In genomic region chr6:88836178-88836819, GRCm38 (mm10) we compare ENCODE assay signal across 15 mouse cellular contexts. TPM values are rescaled to one million over a fixed set of nuclear protein-coding genes. Genes with fewer than 3 reads are reported as not detected.
A peak's percentile ranks its signal among the peaks of the same experiment; 100 is the strongest.
DNase-seq lines count a peak whose midpoint lies in the region; ATAC-seq and TF ChIP-seq lines count a peak whose summit lies in the region.
"Had no signal": no experiment of that assay in that cellular context is flagged by ENCODE, and none has a peak within 500 bp of the region (broad histone marks: within the 10 kb centered on the region; RNA-seq: fewer than 3 reads in every experiment).

No protein-coding gene starts in this region.

- H3K9me3 ChIP-seq in liver, embryonic 12.5 days (replicated peaks): no peaks in the 10 kb centered on the region
- H3K9me3 ChIP-seq in E14TG2a.4 (ENCODE audit: low read length): no peaks in the 10 kb centered on the region
- H3K9me3 ChIP-seq in ES-E14 (ENCODE audit: control insufficient read depth, insufficient read depth, low read depth, low read length): no peaks in the 10 kb centered on the region
- no peaks in the 10 kb centered on the region for H3K9me3 ChIP-seq in lung, embryonic 15.5 days
- H3K9me3 ChIP-seq: heart, embryonic 15.5 days; hindbrain, embryonic 10.5 days; limb, embryonic 12.5 days had no signal

- peaks cover 75% of the 10 kb centered on the region for H3K4me1 ChIP-seq in liver, embryonic 12.5 days
- peaks cover 80% of the 10 kb centered on the region for H3K4me1 ChIP-seq in E14TG2a.4 (replicated peaks; ENCODE audit: low read depth, low read length)
- peaks cover 3 to 13% of the 10 kb centered on the region in 2 experiments; a peak in 1 of 4 replicates for H3K4me1 ChIP-seq in ES-E14 (ENCODE audit: control insufficient read depth in 2 of 2, insufficient read depth in 2 of 2, low read length in 2 of 2, poor library complexity in 1 of 2)
- H3K4me1 ChIP-seq in lung, embryonic 15.5 days: peaks cover 36% of the 10 kb centered on the region

- no peak for TF ChIP-seq CTCF in E14TG2a.4 (conservative IDR thresholded peaks at IDR 0.05; ENCODE audit: low read length)

- no peaks in the 10 kb centered on the region for H3K27me3 ChIP-seq in liver, embryonic 12.5 days (replicated peaks)
- no peaks in the 10 kb centered on the region for H3K27me3 ChIP-seq in E14TG2a.4 (ENCODE audit: insufficient read depth, low read length)
- H3K27me3 ChIP-seq in lung, embryonic 15.5 days: no peaks in the 10 kb centered on the region
- H3K27me3 ChIP-seq: heart, embryonic 15.5 days; limb, embryonic 12.5 days had no signal

- in situ Hi-C loops in ES-E14 (cut with MboI; ENCODE audit: low sequenced_read_pairs in 2 of 2, unreplicated experiment in 2 of 2): no loop called here

- peaks cover 49% of the 10 kb centered on the region for H3K36me3 ChIP-seq in liver, embryonic 12.5 days
- H3K36me3 ChIP-seq in E14TG2a.4 (ENCODE audit: insufficient read depth, low read length) (peaks cover 44% of the 10 kb centered on the region), ES-E14 (ENCODE audit: control insufficient read depth, insufficient read depth, low read length, poor library complexity, severe bottlenecking) (peaks cover 22% of the 10 kb centered on the region; the same call in 1 of the 2 replicates)
- H3K36me3 ChIP-seq in lung, embryonic 15.5 days: peaks cover 17% of the 10 kb centered on the region

- H3K27ac ChIP-seq in liver, embryonic 12.5 days: peak overlapping the region; percentile 92; the same call in 1 of the 2 replicates
- no peak overlapping the region for H3K27ac ChIP-seq in ES-E14 (ENCODE audit: insufficient read depth, low read depth, low read length, poor library complexity, severe bottlenecking)
- H3K27ac ChIP-seq in lung, embryonic 15.5 days: peak overlapping the region; percentile 81
- H3K27ac ChIP-seq: heart, embryonic 15.5 days; hindbrain, embryonic 10.5 days; limb, embryonic 12.5 days had no signal

- no peak overlapping the region for H3K4me3 ChIP-seq in liver, embryonic 12.5 days
- H3K4me3 ChIP-seq in E14TG2a.4 (replicated peaks; ENCODE audit: low read length) (peak overlapping the region; percentile 32), ES-E14 (ENCODE audit: insufficient read depth in 1 of 2, low read depth in 1 of 2, low read length in 2 of 2, poor library complexity in 1 of 2, severe bottlenecking in 1 of 2) (no peak overlapping the region)
- H3K4me3 ChIP-seq in lung, embryonic 15.5 days: no peak overlapping the region
- H3K4me3 ChIP-seq: heart, embryonic 15.5 days; hindbrain, embryonic 10.5 days; limb, embryonic 12.5 days had no signal

- H3K4me2 ChIP-seq in liver, embryonic 12.5 days: peak overlapping the region; percentile 62; the same call in 1 of the 2 replicates
- H3K4me2 ChIP-seq in lung, embryonic 15.5 days: no peak overlapping the region
- H3K4me2 ChIP-seq: heart, embryonic 15.5 days; limb, embryonic 12.5 days had no signal

- no peak overlapping the region for H3K9ac ChIP-seq in liver, embryonic 12.5 days
- 0 out of 2 replicates have a peak overlapping the region, but pooled peaks have one; percentile 13 for H3K9ac ChIP-seq in ES-E14 (ENCODE audit: insufficient read depth, low read depth, low read length, poor library complexity, severe bottlenecking)
- H3K9ac ChIP-seq in lung, embryonic 15.5 days: no peak overlapping the region
- H3K9ac ChIP-seq: heart, embryonic 15.5 days; limb, embryonic 12.5 days had no signal

- no peak for ATAC-seq in liver, embryonic 12.5 days
- peak; percentile 72 for ATAC-seq in lung, embryonic 15.5 days (ENCODE audit: borderline replicate concordance, extremely low read depth, low FRiP score, low TSS enrichment)
- ATAC-seq: forebrain, embryonic 16.5 days had no signal

- DNase-seq in liver (no peak), ES-E14 (ENCODE audit: low read depth, low spot score) (no peak)
- no peak for DNase-seq in spleen, adult 12 weeks (ENCODE audit: low spot score)
- DNase-seq in retina, embryonic 14.5 days (ENCODE audit: low spot score): no peak
- DNase-seq: kidney, adult 8-10 months; right cerebral cortex, postnatal 14 days; thymus, postnatal 4 days had no signal

- WGBS in liver, embryonic 12.5 days (ENCODE audit: insufficient replicate concordance): 92% methylated on average over 28 of the region's 28 CpGs
- 54% methylated on average over 28 of the region's 28 CpGs for WGBS in lung, embryonic 15.5 days

TF ChIP-seq in ES-E14, 5 proteins besides CTCF, POLR2A, EP300 and RAD21:
- TF ChIP-seq HCFC1 (IDR thresholded peaks at IDR 0.05; ENCODE audit: borderline replicate concordance, insufficient read depth, low read length) (no peak), CHD2 (IDR thresholded peaks at IDR 0.05; ENCODE audit: low read depth, low read length) (no peak), MAFK (IDR thresholded peaks at IDR 0.05; ENCODE audit: insufficient read depth, low read depth, low read length) (no peak), ZNF384 (IDR thresholded peaks at IDR 0.05; ENCODE audit: low read depth, low read length) (no peak), ZC3H11A (IDR thresholded peaks at IDR 0.05; ENCODE audit: borderline replicate concordance, low read depth, low read length) (no peak)

RNA-seq across cellular contexts. Expression of gene Abtb1, which starts 5.5 kb away (rescaled TPM):
- 37.6 and 40.0 TPM in 2 replicates for polyA plus RNA-seq in liver, embryonic 12.5 days (2016; fragmentation: Nextera tagmentation; extraction: Ambion mirVana)
- total RNA-seq in ES-E14 (2012; rRNA removed): 33.0 and 55.3 TPM in 2 replicates
- 36.7 and 42.9 TPM in 2 replicates for polyA plus RNA-seq in lung, embryonic 15.5 days (2015; fragmentation: Nextera tagmentation; extraction: Ambion mirVana)

RNA-seq across cellular contexts. Expression of gene Podxl2, which starts 38.5 kb away (rescaled TPM):
- 4.6 and 5.0 TPM in 2 replicates for polyA plus RNA-seq in liver, embryonic 12.5 days (2016; fragmentation: Nextera tagmentation; extraction: Ambion mirVana)
- 5.0 and 5.7 TPM in 2 replicates for total RNA-seq in ES-E14 (2012; rRNA removed)
- polyA plus RNA-seq in lung, embryonic 15.5 days (2015; fragmentation: Nextera tagmentation; extraction: Ambion mirVana): 47.1 and 49.3 TPM in 2 replicates
- total RNA-seq: MEL had no signal
